Comparison of ENCODE assay signal across 8 mouse cellular contexts in the genomic region with DNA sequence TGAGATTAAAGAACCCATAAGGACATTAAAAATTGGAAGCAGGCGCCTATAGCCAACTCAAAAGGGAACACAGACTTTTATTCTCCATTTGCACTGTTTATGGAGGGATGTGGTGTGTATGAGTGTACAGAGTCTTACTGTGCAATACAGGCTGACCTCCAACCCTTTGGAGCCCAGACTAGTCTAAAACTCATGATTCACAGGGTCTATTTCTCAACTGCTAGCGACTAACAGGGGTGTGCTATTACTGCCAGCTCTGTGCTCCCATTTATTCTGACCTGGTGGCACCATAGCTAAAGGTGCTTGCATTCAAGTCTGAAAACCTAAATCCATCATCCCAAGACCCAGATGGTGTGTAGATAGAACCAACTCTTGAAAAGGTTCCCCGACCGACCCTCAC. TPM values are rescaled to one million over a fixed set of nuclear protein-coding genes. Genes with fewer than 3 reads are reported as not detected.
DNase-seq lines count a peak whose midpoint lies in the region; ATAC-seq and TF ChIP-seq lines count a peak whose summit lies in the region.

No protein-coding gene starts in this region.

- H3K27me3 ChIP-seq in heart, embryonic 11.5 days (ENCODE audit: control insufficient read depth, insufficient read depth, low read length): no peaks in the 10 kb centered on the region
- no peaks in the 10 kb centered on the region for H3K27me3 ChIP-seq in forebrain, embryonic 13.5 days
- peaks cover 62% of the 10 kb centered on the region for H3K27me3 ChIP-seq in liver, embryonic 13.5 days

- 58% methylated on average over 4 of the region's 4 CpGs for WGBS in heart, embryonic 11.5 days (ENCODE audit: insufficient replicate concordance)
- 60% methylated on average over 4 of the region's 4 CpGs for WGBS in forebrain, embryonic 13.5 days
- WGBS in liver, embryonic 13.5 days (ENCODE audit: insufficient replicate concordance): 52% methylated on average over 4 of the region's 4 CpGs

- peak overlapping the region; percentile 72 for H3K4me3 ChIP-seq in heart, embryonic 11.5 days (ENCODE audit: low read depth, low read length)
- peak overlapping the region; percentile 65 to 73; a peak in 3 of 4 replicates for H3K4me3 ChIP-seq in ES-E14 (ENCODE audit: insufficient read depth in 1 of 2, low read depth in 1 of 2, low read length in 2 of 2, poor library complexity in 1 of 2, severe bottlenecking in 1 of 2)
- peak overlapping the region; percentile 99 for H3K4me3 ChIP-seq in forebrain, embryonic 13.5 days
- peak overlapping the region; percentile 67 for H3K4me3 ChIP-seq in liver, embryonic 13.5 days (replicated peaks)

- H3K9ac ChIP-seq in heart, embryonic 11.5 days (ENCODE audit: low read depth, low read length): no peak overlapping the region
- no peak overlapping the region for H3K9ac ChIP-seq in ES-E14 (ENCODE audit: insufficient read depth, low read depth, low read length, poor library complexity, severe bottlenecking)
- peak overlapping the region; percentile 43; the same call in 1 of the 2 replicates for H3K9ac ChIP-seq in forebrain, embryonic 13.5 days
- no peak overlapping the region for H3K9ac ChIP-seq in liver, embryonic 13.5 days

- ATAC-seq in heart, embryonic 11.5 days (replicated peaks; ENCODE audit: insufficient number of reproducible peaks, low FRiP score, low TSS enrichment): no peak
- ATAC-seq in forebrain, embryonic 13.5 days: no peak
- ATAC-seq in liver, embryonic 13.5 days (ENCODE audit: low read depth): no peak
- ATAC-seq in erythroid progenitor cell, adult 5-6 weeks (replicated peaks; ENCODE audit: low FRiP score, poor library complexity, severe bottlenecking): no peak

- H3K9me3 ChIP-seq in heart, embryonic 11.5 days (replicated peaks; ENCODE audit: control insufficient read depth, low read length): no peaks in the 10 kb centered on the region
- H3K9me3 ChIP-seq in ES-E14 (ENCODE audit: control insufficient read depth, insufficient read depth, low read depth, low read length): no peaks in the 10 kb centered on the region
- no peaks in the 10 kb centered on the region for H3K9me3 ChIP-seq in forebrain, embryonic 13.5 days (replicated peaks)
- no peaks in the 10 kb centered on the region for H3K9me3 ChIP-seq in liver, embryonic 13.5 days (replicated peaks)

- peaks cover 4% of the 10 kb centered on the region; the same call in 1 of the 2 replicates for H3K4me1 ChIP-seq in heart, embryonic 11.5 days (ENCODE audit: control insufficient read depth, insufficient read depth, low read length)
- H3K4me1 ChIP-seq in ES-E14 (ENCODE audit: control insufficient read depth in 2 of 2, insufficient read depth in 2 of 2, low read length in 2 of 2, poor library complexity in 1 of 2): peaks cover 3 to 8% of the 10 kb centered on the region in 2 experiments; a peak in 3 of 4 replicates
- H3K4me1 ChIP-seq in forebrain, embryonic 13.5 days: peaks cover 8% of the 10 kb centered on the region
- peaks cover 39% of the 10 kb centered on the region for H3K4me1 ChIP-seq in liver, embryonic 13.5 days (replicated peaks)

- H3K36me3 ChIP-seq in heart, embryonic 11.5 days (ENCODE audit: control insufficient read depth, insufficient read depth, low read length): no peaks in the 10 kb centered on the region
- H3K36me3 ChIP-seq in ES-E14 (ENCODE audit: control insufficient read depth, insufficient read depth, low read length, poor library complexity, severe bottlenecking): no peaks in the 10 kb centered on the region
- H3K36me3 ChIP-seq in forebrain, embryonic 13.5 days (ENCODE audit: poor library complexity, severe bottlenecking): peaks cover 1% of the 10 kb centered on the region
- no peaks in the 10 kb centered on the region for H3K36me3 ChIP-seq in liver, embryonic 13.5 days

- no peak overlapping the region for H3K27ac ChIP-seq in heart, embryonic 11.5 days (ENCODE audit: low read depth, low read length)
- H3K27ac ChIP-seq in ES-E14 (ENCODE audit: insufficient read depth, low read depth, low read length, poor library complexity, severe bottlenecking): no peak overlapping the region; the same call in 1 of the 2 replicates
- H3K27ac ChIP-seq in forebrain, embryonic 13.5 days: peak overlapping the region; percentile 100
- H3K27ac ChIP-seq in liver, embryonic 13.5 days: no peak overlapping the region

- DNase-seq in heart, postnatal 4 days: no peak
- DNase-seq in ES-E14 (ENCODE audit: low read depth, low spot score): no peak
- no peak for DNase-seq in liver, embryonic 13.5 days
- DNase-seq in urinary bladder, postnatal 14 days (ENCODE audit: low spot score): no peak
- DNase-seq in right cerebral cortex, postnatal 14 days: no peak

- H3K4me2 ChIP-seq in heart, embryonic 11.5 days: peak overlapping the region; percentile 94
- peak overlapping the region; percentile 69 for H3K4me2 ChIP-seq in forebrain, embryonic 13.5 days
- H3K4me2 ChIP-seq in liver, embryonic 13.5 days: peak overlapping the region; percentile 84

- in situ Hi-C loops in ES-E14 (cut with MboI; ENCODE audit: low sequenced_read_pairs in 2 of 2, unreplicated experiment in 2 of 2): no loop called here

TF ChIP-seq in ES-E14, 5 proteins besides CTCF, POLR2A, EP300 and RAD21:
- no peak for TF ChIP-seq ZNF384 (IDR thresholded peaks at IDR 0.05; ENCODE audit: low read depth, low read length)
- TF ChIP-seq HCFC1 (IDR thresholded peaks at IDR 0.05; ENCODE audit: borderline replicate concordance, insufficient read depth, low read length): no peak
- no peak for TF ChIP-seq CHD2 (IDR thresholded peaks at IDR 0.05; ENCODE audit: low read depth, low read length)
- no peak for TF ChIP-seq ZC3H11A (IDR thresholded peaks at IDR 0.05; ENCODE audit: borderline replicate concordance, low read depth, low read length)
- no peak for TF ChIP-seq MAFK (IDR thresholded peaks at IDR 0.05; ENCODE audit: insufficient read depth, low read depth, low read length)

RNA-seq across cellular contexts. Expression of gene Marcks, which starts 2.9 kb away (rescaled TPM):
- 88.3 and 99.9 TPM in 2 replicates for polyA plus RNA-seq in heart, embryonic 11.5 days (2014; fragmentation: Nextera tagmentation; extraction: Ambion mirVana)
- total RNA-seq in heart, postnatal 4 days (2021): 100 to 1,000 TPM; 142 to 146 TPM
- 11.7 and 18.4 TPM in 2 replicates for total RNA-seq in ES-E14 (2012; rRNA removed)
- 282 and 289 TPM in 2 replicates for polyA plus RNA-seq in forebrain, embryonic 13.5 days (2015; fragmentation: Nextera tagmentation; extraction: Ambion mirVana)
- polyA plus RNA-seq in liver, embryonic 13.5 days (2015; fragmentation: Nextera tagmentation; extraction: Ambion mirVana): 20.8 and 21.3 TPM in 2 replicates
- 13.0 and 18.9 TPM in 2 replicates for total RNA-seq in erythroid progenitor cell, adult 5-6 weeks (2015; ENCODE audit: low replicate concordance)
- 14.0 and 17.3 TPM in 2 replicates for total RNA-seq in erythroid progenitor cell, adult 5-6 weeks (2017; ENCODE audit: low replicate concordance)
